Mouse (Mus musculus): ENCODE data around the gene Ralgps1.

DNA sequence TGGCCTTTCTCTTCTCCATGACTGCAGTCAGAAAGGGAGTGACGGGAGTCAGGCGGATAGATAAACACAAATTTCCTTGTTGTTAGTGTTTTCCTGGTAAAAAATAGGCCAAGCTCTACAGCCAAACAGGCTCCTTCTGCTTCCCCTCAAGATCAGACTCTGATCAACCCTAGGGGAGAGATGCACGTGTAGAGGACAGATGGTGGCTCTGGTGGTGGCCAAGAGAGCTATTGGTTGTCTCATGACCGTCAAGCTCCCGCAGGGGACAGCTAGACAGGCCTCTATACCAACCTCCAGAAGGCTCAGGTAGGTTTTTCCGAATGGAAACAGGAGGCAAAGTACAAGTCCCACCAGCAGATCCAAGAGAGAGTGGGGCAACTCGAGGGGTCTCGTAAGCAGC, 270.8 kb downstream of the Ralgps1 start:
- TF ChIP-seq CTCF (IDR thresholded peaks at IDR 0.05; ENCODE audit: low read depth) (no peak), EP300 (optimal IDR thresholded peaks at IDR 0.05) (no peak)
